Mouse (Mus musculus) right cerebral cortex, postnatal 36 days (tissue): ENCODE measurements around the gene Arhgef3.

ENCODE experiments used
- DNase-seq, 2 experiments: peaks; one replicate each; pipeline ENCODE4 v3.0.0; 2022; ENCODE audit warnings: low spot score in 2 of 2, mixed read lengths in 1 of 2

The Arhgef3 gene

DNA sequence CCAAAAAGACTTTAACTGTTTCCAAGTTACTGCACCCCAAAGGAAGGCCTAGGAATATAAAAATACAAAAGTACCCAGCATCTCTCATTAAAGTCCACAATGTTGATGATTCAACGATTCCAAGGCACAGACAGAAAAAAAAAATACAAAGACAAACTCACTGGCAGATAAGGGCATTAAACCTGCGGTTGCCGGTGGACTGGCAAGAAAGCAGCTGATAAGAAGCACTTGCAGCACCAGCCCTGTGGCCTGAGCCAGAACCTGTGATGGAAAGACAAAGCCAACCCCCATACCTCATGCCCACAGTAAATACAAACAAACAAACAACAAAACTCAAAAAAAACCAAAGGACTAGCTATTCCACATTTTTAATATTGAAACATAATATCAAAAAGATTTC, 295.0 kb downstream of the Arhgef3 start:
- no peak for DNase-seq

DNA sequence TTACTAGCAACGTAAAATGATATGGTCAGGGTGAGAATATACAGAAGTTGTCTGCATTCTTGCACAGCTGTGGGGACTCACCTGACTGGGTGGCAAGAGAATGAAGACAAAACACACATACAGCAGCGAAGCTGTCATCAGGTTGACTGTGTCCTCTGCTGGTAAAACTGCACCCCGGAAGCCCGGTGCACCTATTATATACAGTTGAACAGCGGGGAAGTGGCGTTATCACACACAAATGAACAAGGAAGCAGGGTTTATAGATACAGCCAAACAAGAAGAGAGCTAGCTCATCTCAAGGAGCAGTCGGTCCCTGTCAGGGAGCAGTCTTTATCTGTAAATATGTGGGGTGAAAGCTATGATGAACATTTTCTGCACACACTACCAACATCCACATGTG, 296.8 kb downstream of the Arhgef3 start:
- no peak for DNase-seq

DNA sequence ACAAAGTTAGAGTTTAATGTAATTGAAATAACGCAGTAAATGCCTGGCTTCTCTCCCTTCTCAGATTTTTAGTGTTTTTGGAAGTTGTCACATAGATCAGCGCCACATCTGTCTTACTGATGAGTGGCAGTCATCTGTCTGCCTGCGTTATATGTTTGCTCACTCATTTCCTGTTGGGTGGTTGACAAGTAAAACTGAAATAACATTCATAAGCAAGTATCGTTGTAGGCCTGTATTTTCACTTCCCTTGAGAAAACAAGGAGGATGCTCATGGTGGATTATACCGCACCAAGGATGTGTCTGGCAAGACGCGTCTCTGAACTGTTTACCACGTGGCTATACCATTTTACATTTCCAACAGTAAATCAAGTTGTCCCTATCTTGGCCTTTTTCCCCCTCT, 298.0 kb downstream of the Arhgef3 start:
- DNase-seq, result no peak

DNA sequence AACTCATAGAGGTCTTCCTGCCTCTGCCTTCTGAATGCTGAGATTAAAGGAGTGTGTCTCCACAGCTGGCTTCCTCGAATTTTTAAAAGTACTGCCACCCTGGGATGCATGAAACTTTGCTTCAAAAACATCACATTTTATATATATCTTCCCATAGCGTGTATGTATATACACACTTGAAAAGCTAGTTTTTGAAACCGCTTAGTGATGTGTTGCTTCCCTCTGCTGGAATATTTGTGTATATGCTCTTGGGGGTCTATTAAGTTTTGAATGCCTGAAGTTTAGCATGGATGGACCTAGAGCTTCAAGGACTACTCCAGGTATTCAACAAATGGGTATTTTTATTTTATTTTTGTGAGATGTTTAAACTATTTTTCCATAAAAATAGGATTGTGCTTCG, 299.3 kb downstream of the Arhgef3 start:
- no peak for DNase-seq

DNA sequence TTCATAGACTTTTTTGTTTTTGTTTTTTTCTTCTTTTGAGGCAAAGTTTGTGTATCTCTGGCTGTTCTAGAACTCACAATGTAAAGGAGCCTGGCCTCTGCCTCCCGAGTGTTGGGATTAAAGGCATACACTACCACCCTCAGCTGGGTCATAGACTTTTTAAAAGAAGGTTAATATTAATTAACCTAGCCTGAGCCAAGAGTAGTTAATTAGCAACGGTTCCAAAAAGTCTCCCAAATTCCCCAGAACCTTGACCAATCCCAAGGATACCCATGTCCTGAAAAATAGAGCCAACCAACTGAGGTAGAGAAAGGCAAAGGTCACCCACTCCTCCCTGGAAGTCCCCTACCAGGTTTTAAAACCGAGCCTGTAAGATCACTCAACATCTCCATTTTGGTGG, 306.1 kb downstream of the Arhgef3 start:
- DNase-seq, result no peak

DNA sequence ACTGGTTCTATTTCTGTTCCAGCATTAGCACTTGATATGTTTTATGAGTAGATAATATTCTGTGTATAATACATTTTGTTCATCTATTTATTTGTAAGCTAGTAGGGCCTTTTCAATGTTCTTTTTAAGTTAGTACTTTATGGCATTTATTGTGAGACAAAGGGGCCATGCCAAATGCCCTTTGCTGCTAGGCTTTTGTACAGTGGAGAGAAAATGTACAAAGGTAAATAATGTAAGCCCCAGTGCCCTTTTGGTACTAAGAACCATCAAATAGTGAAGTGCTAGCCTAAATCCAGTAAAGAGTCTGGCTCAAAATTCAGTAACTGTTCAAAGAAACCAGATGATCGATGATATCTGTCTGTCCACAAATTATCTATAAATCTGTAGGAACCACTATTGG, 307.6 kb downstream of the Arhgef3 start:
- DNase-seq, result no peak

DNA sequence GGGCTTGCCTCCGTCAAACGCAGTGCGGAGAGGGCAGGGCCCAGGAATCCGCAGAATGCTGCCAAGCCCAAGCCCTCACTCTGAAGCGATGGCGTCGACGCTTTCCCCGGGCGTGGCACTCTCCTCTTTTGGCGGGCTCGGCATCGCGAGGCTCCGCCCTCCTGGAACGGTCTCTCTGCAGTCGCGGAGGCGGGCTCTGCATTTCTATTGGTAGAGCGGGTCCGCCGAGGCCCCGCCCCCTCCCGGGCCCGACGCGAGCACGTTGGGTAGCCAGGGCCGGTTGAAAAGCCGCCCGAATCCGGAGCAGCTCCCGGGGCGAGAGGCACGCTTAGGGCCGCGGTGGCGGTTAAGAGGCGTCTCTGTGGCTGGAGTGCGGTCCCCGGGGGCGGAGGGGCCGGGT, 313.9 kb downstream of the Arhgef3 start, which contains the start of gene Fam208a:
Fam208a (plus strand) TSS at position 262 of the 400 bp plus-strand sequence.
- peak; percentile 90 for DNase-seq

DNA sequence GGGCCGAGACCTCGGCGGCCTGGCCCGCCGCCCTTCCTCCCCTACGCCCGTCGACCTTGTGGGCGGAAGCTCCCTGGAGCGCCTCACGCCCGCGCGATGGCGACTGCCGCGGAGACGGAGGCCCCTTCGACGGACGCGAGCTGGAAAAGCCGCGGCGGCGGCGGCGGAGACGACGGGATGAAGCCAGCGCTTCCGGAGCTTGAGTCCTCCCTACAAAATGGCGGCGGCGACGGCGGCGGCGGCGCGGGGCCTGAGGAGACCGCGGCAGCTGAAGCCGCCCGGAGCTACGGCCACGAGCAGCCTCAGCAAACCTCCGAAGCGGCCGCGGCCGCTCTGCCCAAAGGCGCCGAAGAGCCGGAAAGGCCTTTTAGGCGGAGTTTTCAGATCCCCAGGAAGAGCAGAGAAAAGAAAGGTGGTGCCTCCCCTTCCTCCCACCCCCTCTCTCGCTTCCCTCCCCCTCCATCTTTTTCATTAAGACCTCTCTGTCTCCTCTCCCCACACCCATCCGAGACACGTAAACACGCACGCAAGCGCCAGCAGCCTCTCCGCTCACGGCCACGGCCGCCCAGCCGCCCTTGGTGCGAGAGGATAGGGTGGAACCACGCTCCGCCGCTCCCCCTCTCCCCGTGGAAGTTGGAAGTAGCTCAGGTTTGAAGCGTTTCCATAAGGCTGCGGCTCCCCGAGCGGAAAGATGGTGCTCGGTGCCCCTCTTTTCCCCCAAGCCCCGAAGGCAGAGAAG, 314.4 kb downstream of the Arhgef3 start:
- peak; percentile 73 to 87 for DNase-seq

DNA sequence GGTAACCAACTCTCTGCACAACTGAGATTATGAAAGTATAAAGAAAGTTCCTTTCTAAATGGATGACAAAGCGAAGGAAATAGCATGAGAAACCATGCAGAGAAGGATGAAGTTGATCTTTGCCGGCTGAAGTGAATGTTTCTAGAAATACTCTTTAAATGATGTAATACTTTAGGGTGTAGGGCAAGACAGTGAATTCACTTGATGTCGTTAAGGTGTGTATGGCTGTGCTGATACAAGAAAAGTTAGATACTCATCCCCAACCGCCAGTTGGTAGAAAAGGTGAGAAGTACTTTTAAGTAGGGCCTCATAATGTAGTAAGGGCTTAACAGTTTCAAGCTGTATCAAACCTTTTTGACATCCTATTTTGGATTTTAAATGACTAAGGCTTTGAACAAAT, 315.6 kb downstream of the Arhgef3 start:
- DNase-seq, result no peak

DNA sequence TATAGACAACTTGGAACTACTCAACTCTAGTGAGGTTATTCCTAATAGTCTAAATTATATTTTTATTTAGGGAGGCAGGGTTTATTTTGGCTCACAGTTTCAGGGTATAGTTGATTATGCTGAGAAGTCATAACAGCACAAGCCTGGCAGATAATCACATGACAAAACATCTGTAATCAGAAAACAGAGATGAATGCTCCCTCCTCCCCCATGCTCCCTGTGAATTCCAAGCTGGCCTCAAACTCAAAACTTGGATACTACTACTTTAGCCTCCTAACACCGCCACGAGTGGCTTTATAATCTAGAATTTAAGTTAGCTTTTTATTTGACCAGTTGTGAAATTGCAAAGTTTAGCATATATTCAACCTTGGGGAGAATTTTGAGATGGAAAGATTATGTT, 317.4 kb downstream of the Arhgef3 start:
- no peak for DNase-seq

DNA sequence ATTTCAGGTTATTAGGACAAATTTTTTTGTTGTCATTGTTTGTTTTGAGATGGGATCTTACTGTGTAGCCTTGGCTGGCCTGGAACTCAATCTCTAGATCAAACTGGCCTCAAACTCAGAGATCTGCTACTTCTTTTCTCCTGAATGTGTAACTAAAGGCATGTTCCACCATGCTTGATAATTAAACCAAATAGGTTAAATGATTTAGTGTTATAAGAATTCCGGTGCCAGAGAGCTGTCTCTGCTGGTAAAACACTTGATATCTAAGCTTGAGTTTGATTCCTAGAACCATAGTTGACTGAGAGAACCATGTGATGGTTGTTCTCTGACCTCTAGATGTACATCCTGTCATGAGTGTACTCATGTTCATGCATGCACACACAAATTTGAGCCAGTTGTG, 321.4 kb downstream of the Arhgef3 start:
- DNase-seq, result no peak

DNA sequence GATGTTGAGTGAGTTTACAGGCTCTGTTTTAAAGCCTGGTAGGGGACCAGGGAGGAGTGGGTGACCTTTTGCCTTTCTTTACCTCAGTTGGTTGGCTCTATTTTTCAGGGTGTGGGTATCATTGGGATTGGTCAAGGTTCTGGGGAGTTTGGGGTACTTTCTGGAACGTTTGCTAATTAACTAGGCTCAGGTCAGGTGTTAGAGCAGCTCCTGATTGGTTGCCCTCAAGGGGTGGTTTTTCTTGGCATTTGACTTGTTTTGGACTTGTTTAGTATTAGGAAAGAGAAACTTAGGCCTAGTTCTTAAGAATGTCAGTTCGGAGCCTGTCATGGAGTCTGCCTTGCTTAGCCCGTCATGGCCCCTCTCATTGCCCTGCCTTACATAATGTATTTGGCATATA, 322.1 kb downstream of the Arhgef3 start:
- no peak for DNase-seq

DNA sequence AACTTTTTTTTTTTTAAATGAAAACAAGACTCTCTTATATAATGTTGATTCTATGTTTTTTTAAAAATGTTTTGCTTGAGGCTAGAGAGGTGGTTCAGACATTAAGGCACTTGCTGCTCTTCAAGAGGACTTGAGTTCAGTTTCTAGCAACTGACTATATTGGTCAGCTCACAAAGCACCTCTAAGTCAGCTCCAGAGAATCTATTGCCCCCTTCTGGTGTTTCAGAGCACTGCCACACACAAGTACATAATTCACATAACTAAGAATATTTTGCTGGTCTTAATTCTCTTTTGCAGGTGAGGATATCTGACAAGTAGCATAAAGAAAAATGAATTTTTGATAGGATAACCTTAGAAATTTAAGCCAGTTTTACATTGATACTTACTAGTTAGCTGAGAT, 326.2 kb downstream of the Arhgef3 start:
- no peak for DNase-seq

DNA sequence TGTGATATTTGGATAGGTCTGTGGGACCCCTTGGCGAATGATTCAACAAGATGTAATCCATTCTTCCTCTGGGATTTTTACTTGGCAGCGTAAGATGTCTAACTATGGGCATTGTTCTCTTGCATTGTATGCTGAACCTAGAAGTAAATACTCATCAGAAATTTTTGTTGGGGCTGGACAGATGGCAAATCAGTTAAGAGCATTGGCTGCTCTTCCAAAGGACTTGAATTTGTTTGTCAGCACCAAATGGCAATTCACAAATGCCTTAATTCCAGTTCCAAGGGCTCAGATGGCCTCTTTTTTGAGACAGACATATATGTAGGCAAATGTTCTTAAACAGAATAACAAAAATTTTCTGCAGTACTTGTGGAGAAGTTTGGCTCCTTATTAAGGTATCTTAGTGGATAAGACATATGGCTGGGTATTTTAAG, 330.2 kb downstream of the Arhgef3 start:
- DNase-seq, result no peak

DNA sequence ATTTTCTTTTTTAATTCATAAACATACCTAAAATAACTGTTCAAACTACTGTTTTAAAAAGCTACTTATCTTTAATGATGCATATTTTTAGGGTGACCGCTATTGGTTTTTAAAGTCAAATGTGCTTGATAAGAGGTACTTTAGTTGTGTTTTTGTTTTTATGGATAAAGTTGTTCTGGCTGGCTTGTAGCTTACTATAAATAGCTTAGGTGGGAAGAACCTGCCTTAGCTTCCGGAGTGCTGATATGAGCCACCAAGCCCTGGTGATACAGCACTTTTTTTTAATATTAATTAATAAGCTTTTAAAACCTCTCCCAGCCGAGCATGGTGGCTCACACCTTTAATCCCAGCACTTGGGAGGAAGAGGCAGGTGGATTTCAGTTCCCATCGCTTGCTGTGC, 332.3 kb downstream of the Arhgef3 start:
- no peak for DNase-seq
